Mouse (Mus musculus) hindbrain, postnatal 0 days (tissue): ENCODE measurements around the gene Ush2a. TPM values are rescaled to one million over a fixed set of nuclear protein-coding genes. Genes with fewer than 3 reads are reported as not detected.

Source experiments
- ATAC-seq: fragments of 200-750 bp; cut with Nextera tagmentation; 2 replicates; pipeline ENCODE4 v1.8.0; 2017; ENCODE audit warnings: mild to moderate bottlenecking, moderate TSS enrichment, moderate library complexity
- DNase-seq: peaks from one replicate; pipeline ENCODE4 v3.0.0-alpha.2; 2015; ENCODE audit warnings: low spot score
- H3K27ac ChIP-seq: fragments of 300-500 bp; sonication (generic); 2 replicates; pipeline ENCODE4 v1.5.1; 2014; ENCODE audit warnings: mild to moderate bottlenecking
- H3K27me3 ChIP-seq: fragments of 300-500 bp; sonication (generic); 2 replicates; pipeline ENCODE4 v1.6.1; 2014; ENCODE audit warnings: low read length, mixed read lengths; ENCODE audit not compliant: insufficient read depth
- H3K36me3 ChIP-seq: fragments of 300-500 bp; sonication (generic); 2 replicates; pipeline ENCODE4 v1.6.1; 2014; ENCODE audit warnings: low read length, mixed read lengths; ENCODE audit not compliant: insufficient read depth
- H3K4me1 ChIP-seq: fragments of 300-500 bp; sonication (generic); 2 replicates; pipeline ENCODE4 v1.6.1; 2014; ENCODE audit warnings: antibody characterized with exemption, low read length, mixed read lengths; ENCODE audit not compliant: insufficient read depth
- H3K4me2 ChIP-seq: fragments of 300-500 bp; sonication (generic); 2 replicates; pipeline ENCODE4 v1.6.1; 2014; ENCODE audit warnings: low read depth, mild to moderate bottlenecking, low read length, moderate library complexity, mixed read lengths
- H3K4me3 ChIP-seq: fragments of 300-500 bp; sonication (generic); 2 replicates; pipeline ENCODE4 v1.5.1; 2014; ENCODE audit warnings: low read length
- H3K9ac ChIP-seq: fragments of 300-500 bp; sonication (generic); replicated peaks from 2 replicates; pipeline ENCODE4 v1.6.1; 2014; ENCODE audit warnings: mild to moderate bottlenecking, low read length, moderate library complexity, mixed read lengths
- H3K9me3 ChIP-seq: fragments of 300-500 bp; sonication (generic); 2 replicates; pipeline ENCODE4 v1.6.1; 2016; ENCODE audit warnings: low read length, mixed read lengths
- CTCF ChIP-seq: IDR thresholded peaks from 2 replicates; pipeline ENCODE4 v1.5.1; 2016; ENCODE audit warnings: antibody characterized with exemption, control low read depth, low read depth
- WGBS: fragments of 180-500 bp; shearing (Covaris S2); extraction: QIAGEN DNeasy Blood & Tissue Kit; methylation state at CpG from one replicate; pipeline ENCODE4 v1.1.7; 2014; 5-methylcytosine and 5-hydroxymethylcytosine counted together
- polyA plus RNA-seq: library from polyadenylated mRNA; unstranded; fragments of >200 nt; fragmentation: Nextera tagmentation; extraction: Ambion mirVana; gene quantifications from 2 replicates; pipeline ENCODE4 v1.2.1, GENCODE M21; 2015
- total RNA-seq: library from RNA; depleted of rRNA; stranded (reverse); fragments of >200 nt; gene quantifications from 2 replicates; pipeline ENCODE4 v1.2.3, GENCODE M21; 2014

Gene Ush2a
- total and polyA plus RNA-seq, 2 experiments from 2014 or later, result 0.44 to 1.5 TPM

- Histone ChIP-seq H3K4me1 (no peaks in the 10 kb centered on the region), H3K36me3 (no peaks in the 10 kb centered on the region), H3K9me3 (no peaks in the 10 kb centered on the region), H3K4me2 (no peak overlapping the region), H3K27me3 (no peaks in the 10 kb centered on the region), H3K9ac (no peak overlapping the region), H3K27ac (no peak overlapping the region), H3K4me3 (no peak overlapping the region)
- DNase-seq, result no peak
- no peak for TF ChIP-seq CTCF
- no peak for ATAC-seq
- WGBS, result 93% methylated on average over 10 of the region's 10 CpGs
Measured at GRCm38 (mm10) chr1:188675511-188675863, 413.7 kb downstream of the Ush2a start.

GRCm38 (mm10) chr1:188678189-188678588 lies 416.4 kb downstream of the Ush2a start:
- Histone ChIP-seq H3K4me2 (no peak overlapping the region), H3K27me3 (no peaks in the 10 kb centered on the region), H3K9me3 (no peaks in the 10 kb centered on the region), H3K4me1 (no peaks in the 10 kb centered on the region), H3K4me3 (no peak overlapping the region), H3K9ac (no peak overlapping the region), H3K36me3 (no peaks in the 10 kb centered on the region), H3K27ac (no peak overlapping the region)
- DNase-seq, result no peak
- no peak for TF ChIP-seq CTCF
- WGBS, result 68% methylated on average over 8 of the region's 8 CpGs
- no peak for ATAC-seq

- no peaks in the 10 kb centered on the region for H3K4me1 ChIP-seq
- TF ChIP-seq CTCF, result no peak
- peaks cover 7% of the 10 kb centered on the region; the same call in 1 of the 2 replicates for H3K9me3 ChIP-seq
- WGBS, result 97% methylated on average over 14 of the region's 14 CpGs
- H3K36me3 ChIP-seq, result no peaks in the 10 kb centered on the region
- H3K27me3 ChIP-seq, result no peaks in the 10 kb centered on the region
- no peak for ATAC-seq
- H3K4me2 ChIP-seq, result no peak overlapping the region
- no peak overlapping the region for H3K27ac ChIP-seq
- H3K9ac ChIP-seq, result no peak overlapping the region
- no peak overlapping the region for H3K4me3 ChIP-seq
- no peak for DNase-seq
Measured at GRCm38 (mm10) chr1:188686362-188686761, 424.5 kb downstream of the Ush2a start.

- WGBS, result 91% methylated on average over 2 of the region's 2 CpGs
- DNase-seq (no peak), ATAC-seq (no peak)
- H3K4me3 ChIP-seq, result no peak overlapping the region
- no peak overlapping the region for H3K9ac ChIP-seq
- H3K4me2 ChIP-seq, result no peak overlapping the region
- no peaks in the 10 kb centered on the region for H3K27me3 ChIP-seq
- H3K36me3 ChIP-seq, result no peaks in the 10 kb centered on the region
- H3K4me1 ChIP-seq, result no peaks in the 10 kb centered on the region
- H3K27ac ChIP-seq, result no peak overlapping the region
- peaks cover 3% of the 10 kb centered on the region for H3K9me3 ChIP-seq
- TF ChIP-seq CTCF, result no peak
Measured at GRCm38 (mm10) chr1:188696295-188696694, 434.5 kb downstream of the Ush2a start.

GRCm38 (mm10) chr1:188708176-188708575 lies 446.4 kb downstream of the Ush2a start:
- Histone ChIP-seq H3K27me3 (no peaks in the 10 kb centered on the region), H3K4me1 (no peaks in the 10 kb centered on the region), H3K4me3 (no peak overlapping the region), H3K27ac (no peak overlapping the region), H3K36me3 (no peaks in the 10 kb centered on the region), H3K4me2 (no peak overlapping the region), H3K9me3 (no peaks in the 10 kb centered on the region), H3K9ac (no peak overlapping the region)
- TF ChIP-seq CTCF, result peak; percentile 44
- ATAC-seq, result no peak
- 88% methylated on average over 4 of the region's 4 CpGs for WGBS
- no peak for DNase-seq

GRCm38 (mm10) chr1:188708694-188709093 lies 446.9 kb downstream of the Ush2a start:
- no peak overlapping the region for H3K4me2 ChIP-seq
- WGBS, result 81% methylated on average over 10 of the region's 10 CpGs
- no peak for DNase-seq
- H3K4me3 ChIP-seq, result no peak overlapping the region
- no peaks in the 10 kb centered on the region for H3K27me3 ChIP-seq
- no peaks in the 10 kb centered on the region for H3K4me1 ChIP-seq
- no peak for ATAC-seq
- no peaks in the 10 kb centered on the region for H3K9me3 ChIP-seq
- no peak overlapping the region for H3K9ac ChIP-seq
- TF ChIP-seq CTCF, result no peak
- no peak overlapping the region for H3K27ac ChIP-seq
- no peaks in the 10 kb centered on the region for H3K36me3 ChIP-seq

- peak; percentile 61 for ATAC-seq
- peak; percentile 63 for DNase-seq
- no peaks in the 10 kb centered on the region for H3K4me1 ChIP-seq
- no peak overlapping the region for H3K9ac ChIP-seq
- no peaks in the 10 kb centered on the region for H3K9me3 ChIP-seq
- H3K4me3 ChIP-seq, result no peak overlapping the region
- no peak for TF ChIP-seq CTCF
- WGBS, result 62% methylated on average over 18 of the region's 18 CpGs
- H3K4me2 ChIP-seq, result no peak overlapping the region
- H3K27me3 ChIP-seq, result no peaks in the 10 kb centered on the region
- no peak overlapping the region for H3K27ac ChIP-seq
- no peaks in the 10 kb centered on the region for H3K36me3 ChIP-seq
Measured at GRCm38 (mm10) chr1:188714131-188714530, 452.3 kb downstream of the Ush2a start.
